In the genomic region with DNA sequence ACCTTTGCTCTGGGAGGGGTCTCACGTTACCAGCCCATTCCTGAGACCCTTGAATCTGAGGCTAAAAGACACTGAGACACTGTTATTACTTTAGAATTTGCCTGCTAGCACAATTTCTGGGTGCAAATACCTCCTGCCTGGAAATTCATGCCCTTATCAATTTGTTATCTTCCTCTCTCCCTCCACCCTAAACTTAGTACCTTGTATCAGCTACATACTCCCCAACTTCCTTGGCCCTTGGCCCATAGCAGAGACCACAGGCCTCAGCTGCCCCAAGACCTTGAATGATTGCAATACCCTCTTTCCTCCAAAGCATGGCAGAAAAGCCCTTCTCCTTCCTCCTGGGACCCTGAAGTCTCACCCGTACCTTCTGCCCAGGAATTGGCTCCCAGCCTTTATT, we compare ENCODE assay signal across 20 mouse cellular contexts.
"Had no signal": no experiment of that assay in that cellular context is flagged by ENCODE, and none has a peak within 500 bp of the region (broad histone marks: within the 10 kb centered on the region; RNA-seq: fewer than 3 reads in every experiment).

No protein-coding gene starts in this region.

- H3K4me3 ChIP-seq: limb, embryonic 12.5 days; limb, embryonic 15.5 days; lung, embryonic 15.5 days; midbrain, embryonic 12.5 days; midbrain, embryonic 15.5 days; neural tube, embryonic 12.5 days; neural tube, embryonic 15.5 days; stomach, embryonic 15.5 days had no signal

- H3K4me2 ChIP-seq: limb, embryonic 12.5 days; limb, embryonic 15.5 days; lung, embryonic 15.5 days; midbrain, embryonic 12.5 days; midbrain, embryonic 15.5 days; neural tube, embryonic 12.5 days; neural tube, embryonic 15.5 days; stomach, embryonic 15.5 days had no signal

- H3K9ac ChIP-seq: limb, embryonic 12.5 days; limb, embryonic 15.5 days; liver, embryonic 14.5 days; lung, embryonic 15.5 days; midbrain, embryonic 12.5 days; midbrain, embryonic 15.5 days; neural tube, embryonic 12.5 days; neural tube, embryonic 15.5 days; stomach, embryonic 15.5 days had no signal

- H3K27ac ChIP-seq: limb, embryonic 12.5 days; limb, embryonic 15.5 days; liver, embryonic 14.5 days; lung, embryonic 15.5 days; midbrain, embryonic 12.5 days; midbrain, embryonic 15.5 days; neural tube, embryonic 12.5 days; neural tube, embryonic 15.5 days; stomach, embryonic 15.5 days had no signal

- H3K36me3 ChIP-seq: lung, embryonic 15.5 days; midbrain, embryonic 15.5 days; neural tube, embryonic 12.5 days; neural tube, embryonic 15.5 days; stomach, embryonic 15.5 days had no signal

- H3K27me3 ChIP-seq: limb, embryonic 12.5 days; limb, embryonic 15.5 days; lung, embryonic 15.5 days; midbrain, embryonic 12.5 days; midbrain, embryonic 15.5 days; neural tube, embryonic 12.5 days; neural tube, embryonic 15.5 days; stomach, embryonic 15.5 days had no signal

- H3K9me3 ChIP-seq: limb, embryonic 12.5 days; limb, embryonic 15.5 days; lung, embryonic 15.5 days; midbrain, embryonic 12.5 days; midbrain, embryonic 15.5 days; neural tube, embryonic 12.5 days; neural tube, embryonic 15.5 days; stomach, embryonic 15.5 days had no signal

- DNase-seq: kidney, adult 18-20 months; kidney, adult 9 months; kidney, postnatal 14 days; kidney, postnatal 4 days; left cerebral cortex, postnatal 4 days; lung, adult 18-20 months; lung, postnatal 10 days; lung, postnatal 36 days; right cerebral cortex, postnatal 25 days; spleen, adult 18-20 months; thymus, postnatal 36 days had no signal

- H3K4me1 ChIP-seq: limb, embryonic 12.5 days; limb, embryonic 15.5 days; lung, embryonic 15.5 days; midbrain, embryonic 12.5 days; midbrain, embryonic 15.5 days; neural tube, embryonic 12.5 days; neural tube, embryonic 15.5 days; stomach, embryonic 15.5 days had no signal

- ATAC-seq: midbrain, embryonic 15.5 days had no signal
